Mouse (Mus musculus): ENCODE measurements around the gene Cd244a. TPM values are rescaled to one million over a fixed set of nuclear protein-coding genes. Genes with fewer than 3 reads are reported as not detected.

Cd244a gene
- total and polyA plus RNA-seq, 3 experiments, result 0.21 to 0.64 (median 0.41) TPM

- TF ChIP-seq HCFC1 (IDR thresholded peaks at IDR 0.05; ENCODE audit: low read depth, low read length) (no peak), JUN (IDR thresholded peaks at IDR 0.05; ENCODE audit: insufficient read depth, low read depth, low read length) (no peak), KAT2A (IDR thresholded peaks at IDR 0.05; ENCODE audit: insufficient replicate concordance, low read length) (no peak), RCOR1 (conservative IDR thresholded peaks at IDR 0.05; ENCODE audit: low read depth, low read length) (no peak), POLR2A (IDR thresholded peaks at IDR 0.05; ENCODE audit: low read depth, low read length) (no peak), MAFK (IDR thresholded peaks at IDR 0.05; ENCODE audit: insufficient replicate concordance, low read length) (no peak), MYC (IDR thresholded peaks at IDR 0.05; ENCODE audit: low read depth, low read length) (no peak), ZMIZ1 (IDR thresholded peaks at IDR 0.05; ENCODE audit: low read depth, low read length) (no peak), PAX5 (IDR thresholded peaks at IDR 0.05; ENCODE audit: low read length) (no peak), TBP (conservative IDR thresholded peaks at IDR 0.05; ENCODE audit: low read depth, low read length) (no peak)
These were observed 99.6 kb downstream of the Cd244a start (continued) for GRCm38 (mm10) chr1:171658561-171658991.

Other genes with a start within 250 kb of the Cd244a start
- gene Dedd, start 230.0 kb upstream of the Cd244a start, total RNA-seq (2012; rRNA removed), result 18.7 and 21.5 TPM in 2 replicates
- 13.1 and 14.5 TPM in 2 replicates for gene Dedd, start 230.0 kb upstream of the Cd244a start, total RNA-seq (2014; rRNA removed)
- gene Dedd, start 230.0 kb upstream of the Cd244a start, polyA plus RNA-seq (2012; ENCODE audit: insufficient read length, low read depth), result 34.5 and 35.8 TPM in 2 replicates
- 40.8 and 41.0 TPM in 2 replicates for gene Nit1, start 213.5 kb upstream of the Cd244a start, total RNA-seq (2012; rRNA removed)
- gene Nit1, start 213.5 kb upstream of the Cd244a start, total RNA-seq (2014; rRNA removed), result 48.6 and 51.4 TPM in 2 replicates
- 39.5 and 42.4 TPM in 2 replicates for gene Nit1, start 213.5 kb upstream of the Cd244a start, polyA plus RNA-seq (2012; ENCODE audit: insufficient read length, low read depth)
- 25.2 and 28.2 TPM in 2 replicates for gene Pfdn2, start 213.5 kb upstream of the Cd244a start, total RNA-seq (2012; rRNA removed)
- 32.3 and 33.0 TPM in 2 replicates for gene Pfdn2, start 213.5 kb upstream of the Cd244a start, total RNA-seq (2014; rRNA removed)
- gene Pfdn2, start 213.5 kb upstream of the Cd244a start, polyA plus RNA-seq (2012; ENCODE audit: insufficient read length, low read depth), result 292 and 408 TPM in 2 replicates
- 0.08 and 0.13 TPM in 2 replicates for gene Klhdc9, start 198.4 kb upstream of the Cd244a start, total RNA-seq (2012; rRNA removed)
- not detected in 2 replicates for gene Klhdc9, start 198.4 kb upstream of the Cd244a start, total RNA-seq (2014; rRNA removed)
- gene Klhdc9, start 198.4 kb upstream of the Cd244a start, polyA plus RNA-seq (2012; ENCODE audit: insufficient read length, low read depth), result not detected in 2 replicates
- 2.1 and 2.7 TPM in 2 replicates for gene Nectin4, start 189.1 kb upstream of the Cd244a start, total RNA-seq (2012; rRNA removed)
- 0.22 and 0.30 TPM in 2 replicates for gene Nectin4, start 189.1 kb upstream of the Cd244a start, total RNA-seq (2014; rRNA removed)
- 0.49 and 0.52 TPM in 2 replicates for gene Nectin4, start 189.1 kb upstream of the Cd244a start, polyA plus RNA-seq (2012; ENCODE audit: insufficient read length, low read depth)
- 70.8 and 81.4 TPM in 2 replicates for gene Arhgap30, start 170.2 kb upstream of the Cd244a start, total RNA-seq (2012; rRNA removed)
- 52.0 and 55.9 TPM in 2 replicates for gene Arhgap30, start 170.2 kb upstream of the Cd244a start, total RNA-seq (2014; rRNA removed)
- 78.5 and 85.0 TPM in 2 replicates for gene Arhgap30, start 170.2 kb upstream of the Cd244a start, polyA plus RNA-seq (2012; ENCODE audit: insufficient read length, low read depth)
- gene Usf1, start 147.9 kb upstream of the Cd244a start, total RNA-seq (2012; rRNA removed), result 59.4 and 73.7 TPM in 2 replicates
- 53.8 and 54.9 TPM in 2 replicates for gene Usf1, start 147.9 kb upstream of the Cd244a start, total RNA-seq (2014; rRNA removed)
- 37.4 and 39.5 TPM in 2 replicates for gene Usf1, start 147.9 kb upstream of the Cd244a start, polyA plus RNA-seq (2012; ENCODE audit: insufficient read length, low read depth)
- 2.5 and 2.6 TPM in 2 replicates for gene Tstd1, start 140.3 kb upstream of the Cd244a start, total RNA-seq (2012; rRNA removed)
- gene Tstd1, start 140.3 kb upstream of the Cd244a start, total RNA-seq (2014; rRNA removed), result 1.2 and 1.4 TPM in 2 replicates
- gene Tstd1, start 140.3 kb upstream of the Cd244a start, polyA plus RNA-seq (2012; ENCODE audit: insufficient read length, low read depth), result 3.5 and 4.4 TPM in 2 replicates
- 1.6 and 1.8 TPM in 2 replicates for gene F11r, start 121.7 kb upstream of the Cd244a start, total RNA-seq (2012; rRNA removed)
- gene F11r, start 121.7 kb upstream of the Cd244a start, total RNA-seq (2014; rRNA removed), result 0.74 and 1.3 TPM in 2 replicates
- gene F11r, start 121.7 kb upstream of the Cd244a start, polyA plus RNA-seq (2012; ENCODE audit: insufficient read length, low read depth), result 1.3 and 1.4 TPM in 2 replicates
- gene Alyref2, start 55.7 kb upstream of the Cd244a start, total RNA-seq (2012; rRNA removed), result 5.4 and 5.9 TPM in 2 replicates
- gene Alyref2, start 55.7 kb upstream of the Cd244a start, total RNA-seq (2014; rRNA removed), result 4.2 and 4.6 TPM in 2 replicates
- 4.9 and 5.3 TPM in 2 replicates for gene Alyref2, start 55.7 kb upstream of the Cd244a start, polyA plus RNA-seq (2012; ENCODE audit: insufficient read length, low read depth)
- not detected in 2 replicates for gene Itln1, start 23.9 kb upstream of the Cd244a start, total RNA-seq (2012; rRNA removed)
- gene Itln1, start 23.9 kb upstream of the Cd244a start, total RNA-seq (2014; rRNA removed), result not detected in 2 replicates
- gene Itln1, start 23.9 kb upstream of the Cd244a start, polyA plus RNA-seq (2012; ENCODE audit: insufficient read length, low read depth), result not detected in 2 replicates
- 43.6 and 46.7 TPM in 2 replicates for gene Ly9, start 48.2 kb downstream of the Cd244a start, total RNA-seq (2012; rRNA removed)
- gene Ly9, start 48.2 kb downstream of the Cd244a start, total RNA-seq (2014; rRNA removed), result 53.6 and 57.8 TPM in 2 replicates
- 68.6 and 74.4 TPM in 2 replicates for gene Ly9, start 48.2 kb downstream of the Cd244a start, polyA plus RNA-seq (2012; ENCODE audit: insufficient read length, low read depth)
- gene Slamf7, start 93.8 kb downstream of the Cd244a start, total RNA-seq (2012; rRNA removed), result 6.8 and 10.5 TPM in 2 replicates
- gene Slamf7, start 93.8 kb downstream of the Cd244a start, total RNA-seq (2014; rRNA removed), result 15.4 and 15.8 TPM in 2 replicates
- gene Slamf7, start 93.8 kb downstream of the Cd244a start, polyA plus RNA-seq (2012; ENCODE audit: insufficient read length, low read depth), result 9.5 and 10.6 TPM in 2 replicates
- gene Cd48, start 122.8 kb downstream of the Cd244a start, total RNA-seq (2012; rRNA removed), result 65.0 and 96.4 TPM in 2 replicates
- gene Cd48, start 122.8 kb downstream of the Cd244a start, total RNA-seq (2014; rRNA removed), result 218 and 231 TPM in 2 replicates
- gene Cd48, start 122.8 kb downstream of the Cd244a start, polyA plus RNA-seq (2012; ENCODE audit: insufficient read length, low read depth), result 80.3 and 87.6 TPM in 2 replicates
- 0.34 and 0.38 TPM in 2 replicates for gene Slamf1, start 207.9 kb downstream of the Cd244a start, total RNA-seq (2012; rRNA removed)
- gene Slamf1, start 207.9 kb downstream of the Cd244a start, total RNA-seq (2014; rRNA removed), result 0.72 and 0.81 TPM in 2 replicates
- 0.78 and 0.80 TPM in 2 replicates for gene Slamf1, start 207.9 kb downstream of the Cd244a start, polyA plus RNA-seq (2012; ENCODE audit: insufficient read length, low read depth)

All from CH12.LX (cell line).